ENCODE assay signal across 9 mouse cellular contexts in genomic region chr5:124184898-124185701, GRCm38 (mm10).
A peak's percentile ranks its signal among the peaks of the same experiment; 100 is the strongest.
DNase-seq lines count a peak whose midpoint lies in the region; ATAC-seq and TF ChIP-seq lines count a peak whose summit lies in the region.
"Had no signal": no experiment of that assay in that cellular context is flagged by ENCODE, and none has a peak within 500 bp of the region (broad histone marks: within the 10 kb centered on the region; RNA-seq: fewer than 3 reads in every experiment).

No protein-coding gene starts in this region.

- H3K9me3 ChIP-seq in intestine, postnatal 0 days (ENCODE audit: control insufficient read depth): no peaks in the 10 kb centered on the region
- no peaks in the 10 kb centered on the region for H3K9me3 ChIP-seq in intestine, embryonic 15.5 days
- no peaks in the 10 kb centered on the region for H3K9me3 ChIP-seq in embryonic facial prominence, embryonic 10.5 days
- H3K9me3 ChIP-seq in hindbrain, embryonic 14.5 days (ENCODE audit: control insufficient read depth, low read length): no peaks in the 10 kb centered on the region

- 64% methylated on average over 15 of the region's 15 CpGs for WGBS in intestine, postnatal 0 days
- 54% methylated on average over 15 of the region's 15 CpGs for WGBS in intestine, embryonic 15.5 days
- 19% methylated on average over 15 of the region's 15 CpGs for WGBS in embryonic facial prominence, embryonic 10.5 days
- 7% methylated on average over 15 of the region's 15 CpGs for WGBS in hindbrain, embryonic 14.5 days
- WGBS in olfactory bulb, adult 2 months: 7% methylated on average over 15 of the region's 15 CpGs

- H3K36me3 ChIP-seq in intestine, postnatal 0 days (ENCODE audit: control insufficient read depth, insufficient read depth): no peaks in the 10 kb centered on the region
- H3K36me3 ChIP-seq in intestine, embryonic 15.5 days: no peaks in the 10 kb centered on the region
- no peaks in the 10 kb centered on the region for H3K36me3 ChIP-seq in embryonic facial prominence, embryonic 10.5 days (replicated peaks)
- H3K36me3 ChIP-seq in hindbrain, embryonic 14.5 days (replicated peaks; ENCODE audit: control insufficient read depth, insufficient read depth): no peaks in the 10 kb centered on the region

- TF ChIP-seq POLR2A in olfactory bulb, adult 2 months (IDR thresholded peaks at IDR 0.05; ENCODE audit: insufficient read depth, low read depth, low read length): no peak; the same call in 1 of the 2 replicates

- no peak for ATAC-seq in intestine, postnatal 0 days
- ATAC-seq in intestine, embryonic 15.5 days: no peak
- ATAC-seq in hindbrain, embryonic 14.5 days (ENCODE audit: low FRiP score): no peak

- no peak for DNase-seq in embryonic facial prominence, embryonic 10.5 days (ENCODE audit: low spot score)
- peak; percentile 57 for DNase-seq in hindbrain, embryonic 14.5 days (ENCODE audit: low spot score)
- no peak for DNase-seq in ovary, postnatal 10 days (ENCODE audit: low spot score)
- no peak for DNase-seq in spleen, postnatal 36 days (ENCODE audit: low spot score in 2 of 2)
- DNase-seq in kidney, postnatal 14 days: no peak

- H3K27me3 ChIP-seq in intestine, postnatal 0 days (replicated peaks; ENCODE audit: control insufficient read depth, insufficient read depth, low read length): no peaks in the 10 kb centered on the region
- H3K27me3 ChIP-seq in intestine, embryonic 15.5 days (replicated peaks): no peaks in the 10 kb centered on the region
- peaks cover 42% of the 10 kb centered on the region for H3K27me3 ChIP-seq in embryonic facial prominence, embryonic 10.5 days (replicated peaks; ENCODE audit: low read depth, poor library complexity, severe bottlenecking)
- H3K27me3 ChIP-seq in hindbrain, embryonic 14.5 days (ENCODE audit: control insufficient read depth, insufficient read depth, low read length): no peaks in the 10 kb centered on the region

- 0 out of 2 replicates have a peak overlapping the region, but pooled peaks have one; percentile 6 for H3K4me2 ChIP-seq in intestine, postnatal 0 days (replicated peaks; ENCODE audit: low read depth)
- no peak overlapping the region for H3K4me2 ChIP-seq in intestine, embryonic 15.5 days (replicated peaks)
- peak overlapping the region; percentile 62 for H3K4me2 ChIP-seq in hindbrain, embryonic 14.5 days (replicated peaks)

- H3K27ac ChIP-seq in intestine, postnatal 0 days (ENCODE audit: low read depth, low read length): no peak overlapping the region
- H3K27ac ChIP-seq in intestine, embryonic 15.5 days: no peak overlapping the region
- H3K27ac ChIP-seq in embryonic facial prominence, embryonic 10.5 days (replicated peaks): peak overlapping the region; percentile 12
- H3K27ac ChIP-seq in hindbrain, embryonic 14.5 days: peak overlapping the region; percentile 88
- peak overlapping the region; percentile 92 for H3K27ac ChIP-seq in olfactory bulb, adult 2 months (ENCODE audit: insufficient read depth, low read depth, low read length)

- no peak overlapping the region for H3K4me3 ChIP-seq in intestine, postnatal 0 days (ENCODE audit: low read depth, low read length)
- no peak overlapping the region for H3K4me3 ChIP-seq in intestine, embryonic 15.5 days (replicated peaks)
- H3K4me3 ChIP-seq in embryonic facial prominence, embryonic 10.5 days: peak overlapping the region; percentile 37; the same call in 1 of the 2 replicates
- H3K4me3 ChIP-seq in hindbrain, embryonic 14.5 days (replicated peaks; ENCODE audit: low read length): peak overlapping the region; percentile 29
- peak overlapping the region; percentile 67 for H3K4me3 ChIP-seq in olfactory bulb, adult 2 months (ENCODE audit: insufficient read depth, low read depth, low read length)
- H3K4me3 ChIP-seq: erythroblast, embryonic 14.5 days had no signal

- peaks cover 7% of the 10 kb centered on the region; the same call in 1 of the 2 replicates for H3K4me1 ChIP-seq in intestine, postnatal 0 days (replicated peaks; ENCODE audit: control insufficient read depth, insufficient read depth, low read length)
- peaks cover 20% of the 10 kb centered on the region for H3K4me1 ChIP-seq in intestine, embryonic 15.5 days (replicated peaks)
- H3K4me1 ChIP-seq in embryonic facial prominence, embryonic 10.5 days: peaks cover 45% of the 10 kb centered on the region
- peaks cover 63% of the 10 kb centered on the region for H3K4me1 ChIP-seq in hindbrain, embryonic 14.5 days (replicated peaks; ENCODE audit: control insufficient read depth, insufficient read depth, low read length)
- H3K4me1 ChIP-seq in olfactory bulb, adult 2 months (ENCODE audit: control insufficient read depth, insufficient read depth, low read length): peaks cover 53% of the 10 kb centered on the region

- H3K9ac ChIP-seq in intestine, postnatal 0 days (ENCODE audit: low read depth, low read length): no peak overlapping the region
- no peak overlapping the region for H3K9ac ChIP-seq in intestine, embryonic 15.5 days
- H3K9ac ChIP-seq in hindbrain, embryonic 14.5 days: peak overlapping the region; percentile 60

- no peak for TF ChIP-seq CTCF in intestine, postnatal 0 days (IDR thresholded peaks at IDR 0.05; ENCODE audit: low read depth)
- no peak for TF ChIP-seq CTCF in olfactory bulb, adult 2 months (IDR thresholded peaks at IDR 0.05; ENCODE audit: insufficient read depth, low read depth, low read length)

Comparison
In these comparisons a context has a peak if more than half of its experiments do, and no peak if none do; other contexts are left out.
1. H3K27ac ChIP-seq: peak in embryonic facial prominence, embryonic 10.5 days (single experiment), hindbrain, embryonic 14.5 days (single experiment) and olfactory bulb, adult 2 months (single experiment); none in intestine, postnatal 0 days (single experiment) and intestine, embryonic 15.5 days (single experiment).
2. H3K4me3 ChIP-seq: peak in embryonic facial prominence, embryonic 10.5 days (single experiment), hindbrain, embryonic 14.5 days (single experiment) and olfactory bulb, adult 2 months (single experiment); none in intestine, postnatal 0 days (single experiment) and intestine, embryonic 15.5 days (single experiment).